Comparison of ENCODE assay signal across 15 mouse cellular contexts in the genomic region with DNA sequence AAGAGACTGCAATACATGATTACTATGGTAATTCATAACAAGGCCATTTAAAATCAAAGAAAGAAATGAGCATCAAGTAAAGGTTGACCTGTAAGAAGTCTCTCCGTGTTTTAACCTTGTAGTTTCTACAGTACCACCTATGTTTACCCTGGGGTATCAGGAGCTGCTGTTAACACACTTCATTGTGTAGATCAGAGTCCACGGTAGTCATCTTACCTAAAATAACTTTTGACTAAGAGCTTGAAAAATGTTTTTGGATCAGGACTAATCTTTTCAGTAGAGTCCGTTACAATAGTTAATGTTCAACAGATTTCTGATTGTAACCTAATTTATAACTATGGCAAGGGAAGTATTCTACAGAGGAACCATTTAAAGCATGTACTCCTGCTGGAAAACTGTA.
"Had no signal": no experiment of that assay in that cellular context is flagged by ENCODE, and none has a peak within 500 bp of the region (broad histone marks: within the 10 kb centered on the region; RNA-seq: fewer than 3 reads in every experiment).

No protein-coding gene starts in this region.

- DNase-seq: lung, adult 2 months; lung, postnatal 14 days; lung, postnatal 36 days; right cerebral cortex, postnatal 14 days; thymus, adult 18-20 months; thymus, postnatal 14 days; thymus, postnatal 36 days had no signal

- H3K4me1 ChIP-seq: lung, embryonic 15.5 days; megakaryocyte, embryonic 14.5 days; midbrain, embryonic 12.5 days; midbrain, embryonic 15.5 days; neural tube, embryonic 12.5 days; stomach, embryonic 15.5 days had no signal

- H3K4me3 ChIP-seq: lung, embryonic 15.5 days; megakaryocyte, embryonic 14.5 days; midbrain, embryonic 12.5 days; midbrain, embryonic 15.5 days; neural tube, embryonic 12.5 days; stomach, embryonic 15.5 days had no signal

- H3K27ac ChIP-seq: lung, embryonic 15.5 days; macrophage; midbrain, embryonic 12.5 days; midbrain, embryonic 15.5 days; neural tube, embryonic 12.5 days; stomach, embryonic 15.5 days had no signal

- H3K4me2 ChIP-seq: lung, embryonic 15.5 days; midbrain, embryonic 12.5 days; midbrain, embryonic 15.5 days; neural tube, embryonic 12.5 days; stomach, embryonic 15.5 days had no signal

- H3K9ac ChIP-seq: lung, embryonic 15.5 days; midbrain, embryonic 12.5 days; midbrain, embryonic 15.5 days; neural tube, embryonic 12.5 days; stomach, embryonic 15.5 days had no signal

- H3K9me3 ChIP-seq: lung, embryonic 15.5 days; megakaryocyte, embryonic 14.5 days; midbrain, embryonic 12.5 days; midbrain, embryonic 15.5 days; neural tube, embryonic 12.5 days; stomach, embryonic 15.5 days had no signal

- ATAC-seq: lung, postnatal 0 days; midbrain, embryonic 15.5 days had no signal

- H3K27me3 ChIP-seq: lung, embryonic 15.5 days; megakaryocyte, embryonic 14.5 days; midbrain, embryonic 12.5 days; midbrain, embryonic 15.5 days; neural tube, embryonic 12.5 days; stomach, embryonic 15.5 days had no signal
